Mouse (Mus musculus) hindbrain, embryonic 12.5 days (tissue): ENCODE measurements around the gene Chst10. TPM values are rescaled to one million over a fixed set of nuclear protein-coding genes. Genes with fewer than 3 reads are reported as not detected.
A peak's percentile ranks its signal among the peaks of the same experiment; 100 is the strongest.

ENCODE experiments used
- ATAC-seq: fragments of 200-750 bp; cut with Nextera tagmentation; 2 replicates; pipeline ENCODE4 v1.8.0; 2017; ENCODE audit warnings: moderate TSS enrichment; ENCODE audit not compliant: low FRiP score
- H3K27ac ChIP-seq: fragments of 300-500 bp; sonication (generic); 2 replicates; pipeline ENCODE4 v1.5.1; 2016; ENCODE audit warnings: mild to moderate bottlenecking
- H3K27me3 ChIP-seq: fragments of 300-500 bp; sonication (generic); 2 replicates; pipeline ENCODE4 v1.6.1; 2016; ENCODE audit warnings: mild to moderate bottlenecking
- H3K36me3 ChIP-seq: fragments of 300-500 bp; sonication (generic); 2 replicates; pipeline ENCODE4 v1.6.1; 2016; ENCODE audit warnings: mild to moderate bottlenecking
- H3K4me1 ChIP-seq: fragments of 300-500 bp; sonication (generic); 2 replicates; pipeline ENCODE4 v1.6.1; 2016
- H3K4me2 ChIP-seq: fragments of 300-500 bp; sonication (generic); replicated peaks from 2 replicates; pipeline ENCODE4 v1.6.1; 2016; ENCODE audit warnings: mild to moderate bottlenecking
- H3K4me3 ChIP-seq: fragments of 300-500 bp; sonication (generic); 2 replicates; pipeline ENCODE4 v1.5.1; 2016; ENCODE audit warnings: mild to moderate bottlenecking
- H3K9ac ChIP-seq: fragments of 300-500 bp; sonication (generic); 2 replicates; pipeline ENCODE4 v1.6.1; 2016; ENCODE audit warnings: mild to moderate bottlenecking, moderate library complexity
- H3K9me3 ChIP-seq: fragments of 300-500 bp; sonication (generic); replicated peaks from 2 replicates; pipeline ENCODE4 v1.6.1; 2016; ENCODE audit warnings: mild to moderate bottlenecking
- WGBS: fragments of 180-500 bp; shearing (Covaris S2); methylation state at CpG from one replicate; pipeline ENCODE4 v1.1.7; 2016; 5-methylcytosine and 5-hydroxymethylcytosine counted together
- polyA plus RNA-seq: library from polyadenylated mRNA; unstranded; fragments of >200 nt; fragmentation: Nextera tagmentation; extraction: Ambion mirVana; gene quantifications from 2 replicates; pipeline ENCODE4 v1.2.1, GENCODE M21; 2016

Chst10 gene
- polyA plus RNA-seq, 1 experiment from 2014 or later: 31.0 TPM

GRCm38 (mm10) chr1:38862213-38862612 is 35.7 kb downstream of the Chst10 start:
- Histone ChIP-seq H3K27ac (no peak overlapping the region), H3K4me3 (no peak overlapping the region), H3K9ac (no peak overlapping the region), H3K27me3 (no peaks in the 10 kb centered on the region), H3K4me1 (no peaks in the 10 kb centered on the region), H3K4me2 (no peak overlapping the region), H3K36me3 (peaks cover 20% of the 10 kb centered on the region), H3K9me3 (no peaks in the 10 kb centered on the region)
- no peak for ATAC-seq
- 11% methylated on average over 4 of the region's 4 CpGs for WGBS

- WGBS: 90% methylated on average over 9 of the region's 9 CpGs
- Histone ChIP-seq H3K27me3 (no peaks in the 10 kb centered on the region; the same call in 1 of the 2 replicates), H3K4me3 (no peak overlapping the region), H3K9me3 (no peaks in the 10 kb centered on the region), H3K4me2 (no peak overlapping the region), H3K9ac (no peak overlapping the region), H3K36me3 (peaks cover 14% of the 10 kb centered on the region), H3K4me1 (no peaks in the 10 kb centered on the region), H3K27ac (no peak overlapping the region)
- ATAC-seq: no peak
These were observed 37.0 kb downstream of the Chst10 start for GRCm38 (mm10) chr1:38860867-38861524.

- 89% methylated on average over 5 of the region's 5 CpGs for WGBS
- no peak overlapping the region for H3K4me3 ChIP-seq
These were observed 37.8 kb downstream of the Chst10 start for GRCm38 (mm10) chr1:38860207-38860606.

GRCm38 (mm10) chr1:38856196-38856595 is 41.8 kb downstream of the Chst10 start:
- H3K4me2 ChIP-seq: no peak overlapping the region
- H3K27ac ChIP-seq: no peak overlapping the region
- no peaks in the 10 kb centered on the region for H3K36me3 ChIP-seq
- peaks cover 16% of the 10 kb centered on the region; the same call in 1 of the 2 replicates for H3K27me3 ChIP-seq
- H3K9me3 ChIP-seq: no peaks in the 10 kb centered on the region
- WGBS: 20% methylated on average over 3 of the region's 3 CpGs
- H3K4me3 ChIP-seq: no peak overlapping the region
- no peak for ATAC-seq
- no peak overlapping the region for H3K9ac ChIP-seq
- no peaks in the 10 kb centered on the region for H3K4me1 ChIP-seq

More at GRCm38 (mm10) chr1:38860207-38860606, 37.8 kb downstream of the Chst10 start:
- Histone ChIP-seq H3K9me3 (no peaks in the 10 kb centered on the region), H3K36me3 (peaks cover 6% of the 10 kb centered on the region), H3K4me1 (no peaks in the 10 kb centered on the region), H3K27me3 (peaks cover 6% of the 10 kb centered on the region; the same call in 1 of the 2 replicates), H3K4me2 (no peak overlapping the region), H3K27ac (no peak overlapping the region), H3K9ac (no peak overlapping the region)
- no peak for ATAC-seq

GRCm38 (mm10) chr1:38852250-38852649 is 45.7 kb downstream of the Chst10 start:
- no peak for ATAC-seq
- no peak overlapping the region for H3K4me2 ChIP-seq
- peaks cover 26% of the 10 kb centered on the region; the same call in 1 of the 2 replicates for H3K27me3 ChIP-seq
- H3K4me3 ChIP-seq: no peak overlapping the region
- no peaks in the 10 kb centered on the region for H3K9me3 ChIP-seq
- H3K27ac ChIP-seq: no peak overlapping the region
- H3K4me1 ChIP-seq: peaks cover 14% of the 10 kb centered on the region
- H3K36me3 ChIP-seq: no peaks in the 10 kb centered on the region
- WGBS: 67% methylated on average over 2 of the region's 2 CpGs
- H3K9ac ChIP-seq: no peak overlapping the region

- Histone ChIP-seq H3K27ac (no peak overlapping the region), H3K4me1 (peaks cover 14% of the 10 kb centered on the region), H3K27me3 (peaks cover 26% of the 10 kb centered on the region; the same call in 1 of the 2 replicates), H3K9me3 (no peaks in the 10 kb centered on the region), H3K4me3 (no peak overlapping the region), H3K9ac (no peak overlapping the region), H3K36me3 (no peaks in the 10 kb centered on the region), H3K4me2 (no peak overlapping the region)
- no peak for ATAC-seq
- 87% methylated on average over 2 of the region's 2 CpGs for WGBS
These were observed 47.3 kb downstream of the Chst10 start for GRCm38 (mm10) chr1:38850650-38851049.

- H3K4me3 ChIP-seq: no peak overlapping the region
- no peak overlapping the region for H3K9ac ChIP-seq
- no peaks in the 10 kb centered on the region for H3K9me3 ChIP-seq
- peak overlapping the region; percentile 42; the same call in 1 of the 2 replicates for H3K4me2 ChIP-seq
- peaks cover 20% of the 10 kb centered on the region; the same call in 1 of the 2 replicates for H3K27me3 ChIP-seq
- H3K4me1 ChIP-seq: peaks cover 14% of the 10 kb centered on the region
- H3K36me3 ChIP-seq: no peaks in the 10 kb centered on the region
- WGBS: 14% methylated on average over 2 of the region's 2 CpGs
- no peak overlapping the region for H3K27ac ChIP-seq
- peak; percentile 49 for ATAC-seq
These were observed 49.3 kb downstream of the Chst10 start for GRCm38 (mm10) chr1:38848451-38849289.

- H3K4me1 ChIP-seq: peaks cover 14% of the 10 kb centered on the region
- no peaks in the 10 kb centered on the region for H3K36me3 ChIP-seq
- H3K4me3 ChIP-seq: peak overlapping the region; percentile 18; the same call in 1 of the 2 replicates
- peaks cover 20% of the 10 kb centered on the region; the same call in 1 of the 2 replicates for H3K27me3 ChIP-seq
- H3K9me3 ChIP-seq: no peaks in the 10 kb centered on the region
- no peak overlapping the region for H3K9ac ChIP-seq
- peak overlapping the region; percentile 42 for H3K4me2 ChIP-seq
- H3K27ac ChIP-seq: peak overlapping the region; percentile 69
- WGBS: 27% methylated on average over 11 of the region's 11 CpGs
- ATAC-seq: peak; percentile 91
These were observed 50.0 kb downstream of the Chst10 start for GRCm38 (mm10) chr1:38847975-38848374.

GRCm38 (mm10) chr1:38843275-38843674 is 54.7 kb downstream of the Chst10 start:
- Histone ChIP-seq H3K27ac (no peak overlapping the region), H3K4me3 (no peak overlapping the region), H3K27me3 (peaks cover 19% of the 10 kb centered on the region), H3K4me1 (peaks cover 7% of the 10 kb centered on the region; the same call in 1 of the 2 replicates), H3K4me2 (no peak overlapping the region), H3K9me3 (no peaks in the 10 kb centered on the region), H3K9ac (no peak overlapping the region), H3K36me3 (no peaks in the 10 kb centered on the region)
- ATAC-seq: no peak
- WGBS: 66% methylated on average over 4 of the region's 4 CpGs

- Histone ChIP-seq H3K4me2 (no peak overlapping the region), H3K27me3 (peaks cover 23% of the 10 kb centered on the region), H3K36me3 (no peaks in the 10 kb centered on the region), H3K9me3 (no peaks in the 10 kb centered on the region), H3K4me3 (no peak overlapping the region), H3K4me1 (peaks cover 4% of the 10 kb centered on the region; the same call in 1 of the 2 replicates), H3K27ac (no peak overlapping the region), H3K9ac (no peak overlapping the region)
- ATAC-seq: no peak
- 89% methylated on average over 1 of the region's 1 CpGs for WGBS
These were observed 55.1 kb downstream of the Chst10 start for GRCm38 (mm10) chr1:38842861-38843260.

- no peak for ATAC-seq
- Histone ChIP-seq H3K27ac (no peak overlapping the region), H3K4me1 (peaks cover 4% of the 10 kb centered on the region), H3K9ac (no peak overlapping the region), H3K36me3 (no peaks in the 10 kb centered on the region), H3K4me3 (no peak overlapping the region), H3K9me3 (no peaks in the 10 kb centered on the region), H3K27me3 (peaks cover 36% of the 10 kb centered on the region), H3K4me2 (no peak overlapping the region)
- WGBS: 47% methylated on average over 1 of the region's 1 CpGs
These were observed 58.0 kb downstream of the Chst10 start for GRCm38 (mm10) chr1:38839944-38840343.

- peaks cover 36% of the 10 kb centered on the region for H3K27me3 ChIP-seq
- no peaks in the 10 kb centered on the region for H3K9me3 ChIP-seq
- peak within 1 kb of the TSS; percentile 86 for H3K9ac ChIP-seq
- H3K36me3 ChIP-seq: 0 out of 2 replicates have a peak, but pooled peaks cover 3% of the 10 kb centered on the region
- ATAC-seq: peak; percentile 87
- H3K4me3 ChIP-seq: peak within 1 kb of the TSS; percentile 77
- peak within 1 kb of the TSS; percentile 93 for H3K27ac ChIP-seq
- 1% methylated on average over 37 of the region's 47 CpGs for WGBS
- peaks cover 9% of the 10 kb centered on the region for H3K4me1 ChIP-seq
- peak within 1 kb of the TSS; percentile 99 for H3K4me2 ChIP-seq
These were observed 61.5 kb downstream of the Chst10 start, which contains the start of gene Lonrf2 for GRCm38 (mm10) chr1:38836477-38836872. TSS of gene Lonrf2 (minus strand) at chr1:38836711.
